Mouse (Mus musculus) forebrain, embryonic 12.5 days (tissue): ENCODE measurements around the gene Krtap2-4. TPM values are rescaled to one million over a fixed set of nuclear protein-coding genes. Genes with fewer than 3 reads are reported as not detected.
"Not testable (repeated sequence)": the region's sequence is repeated elsewhere in the genome, so short reads cannot be mapped to it uniquely, and the experiment has no call there.

Source experiments
- ATAC-seq: fragments of 200-750 bp; cut with Nextera tagmentation; 2 replicates; pipeline ENCODE4 v1.8.0; 2017; ENCODE audit warnings: moderate TSS enrichment; ENCODE audit not compliant: low FRiP score
- H3K27ac ChIP-seq: fragments of 300-500 bp; sonication (generic); 2 replicates; pipeline ENCODE4 v1.5.1; 2016; ENCODE audit warnings: mild to moderate bottlenecking
- H3K27me3 ChIP-seq: fragments of 300-500 bp; sonication (generic); 2 replicates; pipeline ENCODE4 v1.6.1; 2016; ENCODE audit warnings: mild to moderate bottlenecking
- H3K36me3 ChIP-seq: fragments of 300-500 bp; sonication (generic); replicated peaks from 2 replicates; pipeline ENCODE4 v1.6.1; 2016; ENCODE audit warnings: mild to moderate bottlenecking
- H3K4me1 ChIP-seq: fragments of 300-500 bp; sonication (generic); 2 replicates; pipeline ENCODE4 v1.6.1; 2016
- H3K4me2 ChIP-seq: fragments of 300-500 bp; sonication (generic); 2 replicates; pipeline ENCODE4 v1.6.1; 2016; ENCODE audit warnings: mild to moderate bottlenecking, moderate library complexity
- H3K4me3 ChIP-seq: fragments of 300-500 bp; sonication (generic); replicated peaks from 2 replicates; pipeline ENCODE4 v1.5.1; 2016; ENCODE audit warnings: mild to moderate bottlenecking
- H3K9ac ChIP-seq: fragments of 300-500 bp; sonication (generic); 2 replicates; pipeline ENCODE4 v1.6.1; 2016; ENCODE audit warnings: mild to moderate bottlenecking
- H3K9me3 ChIP-seq: fragments of 300-500 bp; sonication (generic); 2 replicates; pipeline ENCODE4 v1.6.1; 2016
- WGBS: fragments of 180-500 bp; shearing (Covaris S2); methylation state at CpG from one replicate; pipeline ENCODE4 v1.1.7; 2016; 5-methylcytosine and 5-hydroxymethylcytosine counted together
- polyA plus RNA-seq: library from polyadenylated mRNA; unstranded; fragments of >200 nt; fragmentation: Nextera tagmentation; extraction: Ambion mirVana; gene quantifications from 2 replicates; pipeline ENCODE4 v1.2.1, GENCODE M21; 2016

Krtap2-4 gene
- polyA plus RNA-seq, 1 experiment from 2014 or later: not detected

DNA sequence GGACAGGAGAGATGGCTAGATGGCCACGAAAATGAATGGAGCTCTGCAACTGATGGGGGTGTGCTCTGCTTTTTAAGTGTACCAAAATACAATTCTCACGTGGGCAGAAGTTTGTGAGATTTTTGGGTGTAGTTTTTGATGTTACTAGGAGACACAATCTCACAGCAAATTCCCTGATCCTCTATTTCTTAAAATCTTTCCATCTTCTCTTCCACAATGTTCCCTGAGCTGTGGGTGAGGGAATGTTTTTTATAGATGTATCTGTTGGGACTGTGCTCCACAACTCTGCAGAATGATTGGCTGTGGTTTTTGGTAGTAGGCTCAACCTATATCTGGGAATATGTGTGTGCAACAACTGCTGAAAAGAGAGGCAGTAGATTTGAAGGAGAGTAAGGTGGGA, 18.6 kb upstream of the Krtap2-4 start:
- 66% methylated on average over 2 of the region's 2 CpGs for WGBS
- no peaks in the 10 kb centered on the region for H3K9me3 ChIP-seq

DNA sequence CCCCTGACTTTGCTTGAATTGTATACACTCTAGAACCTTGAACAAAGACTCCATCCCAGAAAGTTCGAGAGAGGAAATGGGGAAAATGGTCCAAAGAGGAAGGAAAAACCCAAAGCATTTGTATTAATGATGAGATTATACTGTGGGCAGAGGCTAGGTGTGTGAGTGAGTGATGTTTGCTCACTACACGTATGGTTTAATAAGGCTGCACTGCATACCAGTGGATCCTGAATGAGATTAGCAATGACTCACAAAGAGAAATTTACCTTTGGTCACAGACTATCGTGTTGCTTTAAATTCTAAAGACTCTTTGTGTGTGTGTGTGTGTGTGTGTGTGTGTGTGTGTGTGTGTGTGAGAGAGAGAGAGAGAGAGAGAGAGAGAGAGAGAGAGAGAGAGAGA, 16.2 kb upstream of the Krtap2-4 start:
- Histone ChIP-seq H3K27me3 (peaks cover 2% of the 10 kb centered on the region; the same call in 1 of the 2 replicates), H3K9me3 (no peaks in the 10 kb centered on the region), H3K36me3 (no peaks in the 10 kb centered on the region), H3K4me3 (no peak overlapping the region), H3K4me2 (no peak overlapping the region), H3K27ac (no peak overlapping the region), H3K4me1 (no peaks in the 10 kb centered on the region), H3K9ac (no peak overlapping the region)
- 72% methylated on average over 3 of the region's 3 CpGs for WGBS
- ATAC-seq: no peak

More for the DNA sequence above, 18.6 kb upstream of the Krtap2-4 start:
- H3K36me3 ChIP-seq: no peaks in the 10 kb centered on the region
- H3K27me3 ChIP-seq: peaks cover 2% of the 10 kb centered on the region; the same call in 1 of the 2 replicates
- H3K27ac ChIP-seq: no peak overlapping the region
- no peak overlapping the region for H3K9ac ChIP-seq
- no peak overlapping the region for H3K4me2 ChIP-seq
- no peak for ATAC-seq
- H3K4me3 ChIP-seq: no peak overlapping the region
- H3K4me1 ChIP-seq: no peaks in the 10 kb centered on the region

- no peak within 1 kb of the TSS for H3K4me2 ChIP-seq
- no peak within 1 kb of the TSS for H3K4me3 ChIP-seq
- H3K27me3 ChIP-seq: no peaks in the 10 kb centered on the region
- no peak within 1 kb of the TSS for H3K27ac ChIP-seq
- H3K9me3 ChIP-seq: no peaks in the 10 kb centered on the region
- no peaks in the 10 kb centered on the region for H3K36me3 ChIP-seq
- no peaks in the 10 kb centered on the region for H3K4me1 ChIP-seq
- H3K9ac ChIP-seq: no peak within 1 kb of the TSS
- WGBS: 85% methylated on average over 4 of the region's 4 CpGs
- no peak for ATAC-seq
Measured at GRCm38 (mm10) chr11:99628138-99628537, 13.5 kb upstream of the Krtap2-4 start, which contains the start of gene Krtap4-1. Gene Krtap4-1 (minus strand): TSS chr11:99628238.

DNA sequence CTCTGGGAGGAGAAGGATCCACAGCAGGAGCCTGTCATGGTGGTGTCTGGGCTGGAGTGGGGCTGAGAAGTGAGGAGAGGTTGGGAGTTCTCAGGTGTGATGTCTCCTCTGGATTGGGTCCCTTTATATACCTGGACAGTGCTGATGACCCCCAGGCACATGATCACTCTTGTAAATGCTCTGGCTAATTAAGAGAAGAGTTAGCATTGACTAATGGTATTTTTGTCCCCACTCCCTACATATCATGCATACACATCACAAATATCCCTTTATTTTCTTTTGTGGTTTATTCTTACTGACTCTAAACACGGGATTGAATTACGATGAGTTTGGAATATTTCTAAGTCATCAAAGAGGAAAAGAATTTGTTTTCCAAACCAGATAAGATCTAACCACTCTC, 5.7 kb upstream of the Krtap2-4 start, which contains the start of gene Gm11562:
Gene Gm11562, minus strand, starts transcription at position 101 of the 400 bp plus-strand sequence.
- no peak within 1 kb of the TSS for H3K9ac ChIP-seq
- no peaks in the 10 kb centered on the region for H3K36me3 ChIP-seq
- H3K4me2 ChIP-seq: no peak within 1 kb of the TSS
- H3K9me3 ChIP-seq: no peaks in the 10 kb centered on the region
- H3K4me3 ChIP-seq: no peak within 1 kb of the TSS
- no peak within 1 kb of the TSS for H3K27ac ChIP-seq
- H3K27me3 ChIP-seq: no peaks in the 10 kb centered on the region
- H3K4me1 ChIP-seq: no peaks in the 10 kb centered on the region
- WGBS: 83% methylated on average over 2 of the region's 2 CpGs
- ATAC-seq: no peak

DNA sequence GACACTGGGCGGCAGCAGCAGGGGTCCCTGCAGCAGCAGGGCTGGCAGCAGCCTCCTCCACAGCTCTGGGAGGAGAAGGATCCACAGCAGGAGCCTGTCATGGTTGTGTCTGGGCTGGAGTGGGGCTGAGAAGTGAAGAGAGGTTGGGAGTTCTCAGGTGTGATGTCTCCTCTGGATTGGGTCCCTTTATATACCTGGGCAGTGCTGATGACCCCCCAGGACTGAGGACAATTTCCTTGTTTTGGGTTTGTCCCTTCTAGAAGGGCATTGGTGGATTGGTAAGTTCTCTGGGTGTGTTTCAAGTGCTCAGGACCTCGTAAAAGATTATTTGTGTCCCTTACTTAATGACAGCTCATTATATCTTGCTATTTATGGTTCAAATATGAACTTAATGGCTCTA, 4.6 kb downstream of the Krtap2-4 start, which contains the start of gene Gm11937:
Gene Gm11937, minus strand, starts transcription at position 101 of the 400 bp plus-strand sequence.
- H3K27me3 ChIP-seq, H3K4me3 ChIP-seq, H3K27ac ChIP-seq, H3K4me2 ChIP-seq, H3K4me1 ChIP-seq, H3K9ac ChIP-seq, H3K9me3 ChIP-seq, H3K36me3 ChIP-seq, ATAC-seq: not testable (repeated sequence)
- 61% methylated on average over 1 of the region's 2 CpGs for WGBS

- H3K27me3 ChIP-seq: no peaks in the 10 kb centered on the region
- 76% methylated on average over 1 of the region's 1 CpGs for WGBS
- H3K4me3 ChIP-seq: no peak overlapping the region
- no peaks in the 10 kb centered on the region for H3K9me3 ChIP-seq
- no peak overlapping the region for H3K4me2 ChIP-seq
- no peak overlapping the region for H3K27ac ChIP-seq
- no peaks in the 10 kb centered on the region for H3K36me3 ChIP-seq
- no peak overlapping the region for H3K9ac ChIP-seq
- H3K4me1 ChIP-seq: no peaks in the 10 kb centered on the region
- ATAC-seq: no peak
Measured at GRCm38 (mm10) chr11:99609126-99609525, 5.5 kb downstream of the Krtap2-4 start.

- not testable (repeated sequence) for H3K27me3 ChIP-seq, H3K9me3 ChIP-seq, H3K9ac ChIP-seq, H3K4me3 ChIP-seq, ATAC-seq, H3K4me2 ChIP-seq, H3K4me1 ChIP-seq, H3K27ac ChIP-seq, H3K36me3 ChIP-seq
- WGBS: 90% methylated on average over 1 of the region's 1 CpGs
Measured at GRCm38 (mm10) chr11:99603208-99603607, 11.4 kb downstream of the Krtap2-4 start, which contains the start of gene Gm11938. Gene Gm11938 (minus strand): TSS chr11:99603308.

DNA sequence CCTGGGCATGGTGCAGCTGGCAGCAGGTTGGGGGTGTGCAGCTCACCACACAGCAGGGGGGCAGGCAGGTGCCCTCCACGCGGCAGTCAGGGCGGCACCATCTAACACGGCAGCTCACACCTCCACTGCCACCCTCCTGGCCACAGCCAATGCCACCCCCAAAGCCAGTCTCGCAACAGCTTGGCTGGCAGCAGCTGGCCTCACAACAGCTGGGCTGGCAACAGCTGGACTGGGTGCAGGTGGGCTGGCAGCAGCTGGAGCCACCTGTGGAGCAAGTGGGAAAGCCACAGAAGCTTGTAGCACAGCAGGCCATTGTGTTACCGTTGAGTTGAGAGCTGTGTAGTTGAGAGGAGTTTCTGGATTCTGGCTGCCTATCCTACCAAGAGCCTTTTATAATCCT, 16.9 kb downstream of the Krtap2-4 start, which contains the start of gene Krtap9-3:
Gene Krtap9-3, minus strand, starts transcription at position 364 of the 400 bp plus-strand sequence.
- H3K27ac ChIP-seq, H3K4me1 ChIP-seq, H3K27me3 ChIP-seq, H3K9me3 ChIP-seq, H3K4me3 ChIP-seq, H3K9ac ChIP-seq, H3K36me3 ChIP-seq, H3K4me2 ChIP-seq, ATAC-seq: not testable (repeated sequence)
- WGBS: 84% methylated on average over 6 of the region's 6 CpGs

DNA sequence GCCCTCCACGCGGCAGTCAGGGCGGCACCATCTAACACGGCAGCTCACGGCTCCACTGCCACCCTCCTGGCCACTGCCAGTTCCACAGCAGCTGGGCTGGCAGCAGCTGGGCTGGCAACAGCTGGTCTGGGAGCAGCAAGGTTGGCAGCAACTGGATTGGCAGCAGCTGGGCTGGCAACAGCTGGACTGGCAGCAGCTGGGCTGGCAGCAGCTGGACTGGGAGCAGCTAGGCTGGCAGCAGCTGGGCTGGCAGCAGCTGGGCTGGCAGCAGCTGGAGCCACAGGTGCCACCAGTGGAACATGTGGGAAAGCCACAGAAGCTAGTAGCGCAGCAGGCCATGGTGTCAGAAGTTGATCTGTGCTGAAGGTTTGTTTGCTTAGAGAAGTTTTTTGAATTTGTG, 23.7 kb downstream of the Krtap2-4 start, which contains the start of gene Krtap1-3:
Gene Krtap1-3, minus strand, starts transcription at position 359 of the 400 bp plus-strand sequence.
- no peak within 1 kb of the TSS for H3K9ac ChIP-seq
- H3K4me3 ChIP-seq: no peak within 1 kb of the TSS
- WGBS: 83% methylated on average over 6 of the region's 6 CpGs
- no peak within 1 kb of the TSS for H3K27ac ChIP-seq
- H3K4me1 ChIP-seq: no peaks in the 10 kb centered on the region
- no peaks in the 10 kb centered on the region for H3K27me3 ChIP-seq
- no peaks in the 10 kb centered on the region for H3K9me3 ChIP-seq
- H3K4me2 ChIP-seq: no peak within 1 kb of the TSS
- ATAC-seq: no peak
- no peaks in the 10 kb centered on the region for H3K36me3 ChIP-seq

- H3K27ac ChIP-seq: no peak overlapping the region
- H3K27me3 ChIP-seq: no peaks in the 10 kb centered on the region; the same call in 1 of the 2 replicates
- WGBS: 95% methylated on average over 7 of the region's 7 CpGs
- no peak for ATAC-seq
- no peak overlapping the region for H3K4me2 ChIP-seq
- H3K4me1 ChIP-seq: no peaks in the 10 kb centered on the region
- no peaks in the 10 kb centered on the region for H3K36me3 ChIP-seq
- no peak overlapping the region for H3K4me3 ChIP-seq
- no peaks in the 10 kb centered on the region for H3K9me3 ChIP-seq
- H3K9ac ChIP-seq: no peak overlapping the region
Measured at GRCm38 (mm10) chr11:99585096-99585495, 29.6 kb downstream of the Krtap2-4 start.

GRCm38 (mm10) chr11:99583245-99583704, 31.4 kb downstream of the Krtap2-4 start, which contains the start of gene Krtap1-4:
Gene Krtap1-4 (minus strand): TSS chr11:99583654.
- H3K36me3 ChIP-seq: no peaks in the 10 kb centered on the region
- no peak within 1 kb of the TSS for H3K9ac ChIP-seq
- no peaks in the 10 kb centered on the region; the same call in 1 of the 2 replicates for H3K27me3 ChIP-seq
- H3K4me3 ChIP-seq: no peak within 1 kb of the TSS
- H3K4me2 ChIP-seq: no peak within 1 kb of the TSS
- ATAC-seq: no peak
- no peaks in the 10 kb centered on the region for H3K9me3 ChIP-seq
- no peak within 1 kb of the TSS for H3K27ac ChIP-seq
- no peaks in the 10 kb centered on the region for H3K4me1 ChIP-seq
- WGBS: 85% methylated on average over 5 of the region's 5 CpGs

DNA sequence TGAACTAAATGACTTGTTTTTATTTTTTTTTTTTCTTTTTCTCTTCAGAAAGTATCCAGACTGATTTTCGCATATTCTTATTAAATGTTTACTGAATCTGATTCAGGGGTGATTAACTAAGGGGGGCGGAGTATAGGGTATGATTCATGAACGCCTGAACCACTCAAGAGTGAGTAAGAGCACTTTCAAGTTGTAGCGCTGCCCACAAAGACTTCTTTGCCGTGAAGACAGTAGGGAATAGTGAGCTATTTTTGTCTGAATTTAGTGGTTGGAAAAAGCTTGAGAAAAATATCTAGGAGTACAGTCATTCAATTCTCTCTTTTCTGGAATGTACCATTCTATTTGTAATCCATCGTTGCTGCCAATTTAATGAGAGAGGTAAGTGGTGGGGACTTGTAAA, 33.1 kb downstream of the Krtap2-4 start:
- Histone ChIP-seq H3K4me2 (no peak overlapping the region), H3K27me3 (no peaks in the 10 kb centered on the region; the same call in 1 of the 2 replicates), H3K36me3 (no peaks in the 10 kb centered on the region), H3K9me3 (no peaks in the 10 kb centered on the region), H3K4me3 (no peak overlapping the region), H3K27ac (no peak overlapping the region), H3K9ac (no peak overlapping the region), H3K4me1 (no peaks in the 10 kb centered on the region)
- ATAC-seq: no peak
- 79% methylated on average over 6 of the region's 6 CpGs for WGBS

DNA sequence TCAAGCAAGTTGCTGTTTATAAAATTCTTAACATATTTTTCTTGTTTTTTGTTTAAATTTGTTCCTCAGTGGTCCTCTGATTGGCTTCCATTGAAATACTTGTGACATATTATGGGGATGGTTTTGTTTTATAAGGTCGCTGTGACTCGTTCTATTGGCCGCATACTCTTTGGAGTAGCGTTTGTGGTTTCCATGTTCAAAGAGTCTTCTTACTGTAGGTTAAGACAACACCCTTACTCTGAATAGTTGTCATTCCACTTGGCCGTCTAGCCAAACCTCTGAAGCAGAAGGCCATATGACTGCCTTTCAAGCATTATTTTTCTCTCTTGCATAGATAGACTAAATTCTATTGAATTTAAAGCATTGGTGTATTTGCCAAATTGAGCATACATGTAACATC, 33.6 kb downstream of the Krtap2-4 start:
- WGBS: 93% methylated on average over 5 of the region's 5 CpGs
- Histone ChIP-seq H3K4me3 (no peak overlapping the region), H3K4me2 (no peak overlapping the region), H3K36me3 (no peaks in the 10 kb centered on the region), H3K9ac (no peak overlapping the region), H3K9me3 (no peaks in the 10 kb centered on the region), H3K4me1 (no peaks in the 10 kb centered on the region), H3K27me3 (no peaks in the 10 kb centered on the region; the same call in 1 of the 2 replicates), H3K27ac (no peak overlapping the region)
- no peak for ATAC-seq
